23 mouse cellular contexts compared by ENCODE assay signal in the genomic region with DNA sequence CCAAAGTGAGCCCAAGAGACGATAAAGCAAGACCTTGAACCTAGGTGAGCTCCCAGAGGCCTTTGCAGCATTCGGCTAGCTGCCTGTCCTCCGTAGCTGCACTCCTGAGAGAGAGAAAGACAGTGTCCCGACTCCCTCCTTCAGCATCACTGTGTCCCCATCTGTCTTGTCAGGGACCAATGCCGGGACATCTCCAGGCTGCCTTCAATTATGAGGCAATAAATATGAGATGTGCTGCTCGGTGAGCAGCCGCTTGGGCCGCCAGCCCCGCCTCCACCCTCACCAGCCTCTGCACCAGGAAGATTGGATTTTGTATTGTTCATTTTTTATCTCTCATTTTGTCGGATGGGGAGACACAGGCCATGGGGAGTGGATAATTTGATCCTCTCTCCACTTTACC. TPM values are rescaled to one million over a fixed set of nuclear protein-coding genes. Genes with fewer than 3 reads are reported as not detected.
"Had no signal": no experiment of that assay in that cellular context is flagged by ENCODE, and none has a peak within 500 bp of the region (broad histone marks: within the 10 kb centered on the region; RNA-seq: fewer than 3 reads in every experiment).

No protein-coding gene starts in this region.

- H3K9me3 ChIP-seq: kidney, embryonic 15.5 days; limb, embryonic 10.5 days; liver, embryonic 15.5 days; midbrain, embryonic 10.5 days had no signal

- H3K27me3 ChIP-seq: kidney, embryonic 15.5 days had no signal

- H3K4me2 ChIP-seq: kidney, embryonic 15.5 days; liver, embryonic 11.5 days; liver, embryonic 15.5 days had no signal

- H3K36me3 ChIP-seq: kidney, embryonic 15.5 days; limb, embryonic 10.5 days; liver, embryonic 15.5 days; midbrain, embryonic 10.5 days had no signal

- H3K4me3 ChIP-seq: kidney, embryonic 15.5 days; limb, embryonic 10.5 days; liver, embryonic 15.5 days; midbrain, embryonic 10.5 days had no signal

- ATAC-seq: lung, postnatal 0 days; midbrain, embryonic 16.5 days had no signal

- DNase-seq: kidney, adult 2 months; kidney, postnatal 14 days; lung, adult 2 months; lung, postnatal 36 days; right cerebral cortex, adult 18-20 months; right cerebral cortex, postnatal 25 days; thymus, postnatal 4 days had no signal

- H3K27ac ChIP-seq: kidney, embryonic 15.5 days; limb, embryonic 10.5 days; liver, embryonic 15.5 days; midbrain, embryonic 10.5 days; stomach, postnatal 0 days had no signal

- H3K9ac ChIP-seq: kidney, embryonic 15.5 days; liver, embryonic 15.5 days had no signal

RNA-seq across cellular contexts. Expression of gene Olfr521, which starts 27.5 kb away (rescaled TPM):
- total RNA-seq: layer of hippocampus, adult 8-10 months; layer of hippocampus, postnatal 14 days; left cerebral cortex, adult 18-20 months; left cerebral cortex, postnatal 14 days; megakaryocyte progenitor cell, adult 5-6 weeks had no signal
- polyA plus RNA-seq: kidney, adult 2 months; kidney, embryonic 15.5 days; large intestine, adult 2 months; limb, embryonic 10.5 days; limb, embryonic 14.5 days; liver, embryonic 11.5 days; liver, embryonic 15.5 days; lung, adult 2 months; lung, postnatal 0 days; midbrain, embryonic 10.5 days; midbrain, embryonic 16.5 days; small intestine, adult 2 months; stomach, postnatal 0 days had no signal
